Mouse (Mus musculus) spleen, postnatal 10 days (tissue): Measurements from ENCODE around the gene Fuca2.

Experiments used
- DNase-seq, 2 experiments: peaks; one replicate each; pipeline ENCODE4 v3.0.0; 2021 to 2022; ENCODE audit warnings: low spot score in 2 of 2

Fuca2 gene

DNA sequence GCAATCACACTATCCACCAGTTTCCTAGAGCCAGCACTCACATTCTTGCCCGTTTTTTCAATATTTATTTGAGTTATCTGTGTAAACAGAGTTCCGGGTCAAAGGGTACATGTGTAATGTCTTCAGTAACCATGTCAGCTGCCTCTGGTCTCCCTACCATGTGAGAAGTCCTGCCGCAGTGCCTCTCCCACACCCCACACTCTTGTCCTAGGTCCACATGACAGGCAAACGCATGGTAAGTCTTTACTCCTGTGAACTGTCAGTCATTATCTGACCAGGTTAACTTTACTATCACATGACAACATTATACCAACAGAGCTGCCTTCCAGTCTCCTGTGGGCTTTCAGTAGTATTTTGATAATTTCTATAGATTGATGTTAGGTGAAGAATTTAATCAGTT, 28.8 kb downstream of the Fuca2 start:
- DNase-seq = no peak

DNA sequence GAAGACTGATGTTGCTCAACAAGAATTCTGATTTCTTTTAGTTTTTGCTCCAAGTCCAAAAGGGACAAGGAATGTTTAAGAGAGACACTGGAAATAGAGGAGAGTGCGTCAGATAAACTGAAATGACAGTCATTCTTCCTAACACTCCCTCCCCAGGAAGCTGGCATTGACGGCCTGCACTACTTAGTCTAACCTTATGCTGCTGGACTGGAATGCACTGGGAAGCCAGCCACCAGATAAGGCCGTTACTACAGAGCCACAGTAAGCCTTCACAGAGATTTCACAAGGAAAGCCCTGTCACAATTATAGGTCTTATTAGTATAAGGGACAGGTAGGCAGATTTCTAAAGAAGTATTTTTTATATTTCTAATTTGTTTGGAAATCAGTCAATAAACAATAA, 35.4 kb downstream of the Fuca2 start:
- no peak for DNase-seq

DNA sequence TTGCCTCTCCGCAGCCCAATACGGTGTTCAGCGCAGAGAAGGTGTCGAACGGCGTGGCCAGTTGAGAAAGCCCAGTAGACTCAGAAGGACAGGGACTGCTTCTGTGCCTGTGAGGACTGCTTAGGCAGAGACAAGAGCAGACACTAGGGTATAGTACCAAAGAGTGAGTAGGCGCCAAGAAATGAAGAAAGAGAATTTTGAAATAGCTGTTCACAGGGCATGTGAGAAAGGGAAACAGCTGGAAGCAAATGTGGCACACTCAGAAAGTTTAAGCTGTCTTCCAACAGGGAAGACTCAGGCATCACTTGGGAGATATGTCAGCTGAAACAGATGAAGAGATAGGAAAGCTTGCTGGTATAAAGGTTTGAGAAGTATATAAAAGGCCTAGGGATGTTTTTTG, 37.4 kb downstream of the Fuca2 start:
- no peak for DNase-seq

DNA sequence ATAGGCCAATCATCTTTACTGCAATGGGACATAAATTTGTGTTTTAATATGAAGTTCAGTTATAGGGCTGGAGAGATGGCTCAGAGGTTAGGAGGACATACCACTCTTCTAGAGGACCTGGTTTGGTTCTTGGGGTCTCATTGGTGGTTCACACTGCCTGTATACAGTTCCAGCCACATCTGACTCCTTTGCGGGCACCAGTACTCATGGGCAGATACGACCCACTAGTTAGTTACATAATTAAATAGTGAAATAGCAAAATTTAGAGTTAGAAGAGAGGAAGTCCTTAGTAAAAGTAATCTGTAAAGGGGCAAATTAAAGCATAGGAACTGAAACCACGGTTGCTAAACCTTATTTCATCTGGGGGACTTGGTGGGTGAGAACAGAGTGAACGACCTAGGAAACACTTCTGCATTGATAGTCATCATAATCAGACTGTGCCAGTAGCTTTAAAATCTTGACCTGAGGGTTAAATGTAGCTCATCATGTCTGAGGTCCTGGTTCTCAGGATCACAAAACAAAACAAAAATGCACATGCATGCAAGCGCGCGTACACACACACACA, 40.5 kb downstream of the Fuca2 start:
- DNase-seq = no peak

DNA sequence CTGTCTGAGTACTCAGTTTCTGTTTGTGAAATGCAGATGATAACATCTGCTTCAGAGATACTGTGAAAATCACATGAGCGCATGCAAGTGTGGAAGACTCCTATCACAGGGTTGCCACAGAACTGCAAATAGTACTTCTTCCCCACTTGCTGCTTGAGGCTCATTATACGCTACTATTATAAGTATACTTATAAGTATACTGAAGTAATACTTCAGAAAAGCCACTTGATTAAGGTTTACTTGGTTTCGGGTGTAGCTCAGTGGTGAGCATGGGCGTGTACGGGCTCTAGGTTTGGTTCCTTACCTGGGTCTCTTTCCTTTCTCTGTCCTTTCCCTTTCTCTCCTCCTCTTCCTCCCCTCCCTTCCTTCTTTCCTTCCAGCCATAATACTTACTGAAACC, 42.4 kb downstream of the Fuca2 start:
- DNase-seq = no peak

DNA sequence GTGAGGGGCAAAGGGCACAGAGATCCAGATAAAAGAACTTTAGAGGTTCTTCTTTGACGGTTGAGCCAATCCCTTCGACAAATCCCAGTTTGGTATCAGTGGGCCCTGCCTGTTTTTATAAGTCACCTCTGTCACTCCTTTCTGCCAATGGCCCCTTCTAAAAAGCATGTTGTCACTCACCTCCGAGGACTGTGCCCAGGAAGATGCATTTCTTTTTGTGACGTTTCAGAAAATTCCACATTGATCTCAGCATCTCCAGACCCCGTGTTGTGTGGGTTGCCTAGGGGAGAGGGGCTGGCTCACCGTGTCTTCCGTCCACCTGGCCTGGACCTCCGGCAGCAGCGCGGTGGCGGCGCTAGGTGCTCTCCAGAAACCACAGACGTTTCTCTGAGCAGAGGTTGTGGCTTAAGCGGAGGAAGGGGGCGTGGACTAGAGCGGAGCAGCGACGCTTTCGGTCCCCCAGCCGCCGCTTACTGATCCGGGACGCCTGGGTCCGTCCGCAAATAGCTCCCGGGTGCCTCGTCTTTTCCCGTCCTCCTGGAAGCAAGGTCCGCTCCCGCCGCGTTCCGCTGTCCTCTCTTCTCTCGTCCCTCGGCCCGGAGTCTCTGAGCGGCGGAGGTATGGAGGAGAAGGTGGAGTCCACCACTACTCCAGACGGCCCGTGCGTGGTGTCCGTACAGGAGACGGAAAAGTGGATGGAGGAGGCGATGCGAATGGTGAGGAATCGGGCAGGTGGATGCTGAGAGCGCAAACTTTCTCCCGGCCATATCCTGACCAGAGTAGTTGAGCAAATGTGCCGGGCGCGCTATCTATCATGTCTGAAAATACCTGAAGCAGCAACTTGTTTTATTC, 53.5 kb downstream of the Fuca2 start, which contains the start of the genes Adat2 and Pex3:
TSS of gene Adat2 (plus strand) at position 249 of the 852 bp plus-strand sequence.
TSS of gene Pex3 (minus strand) at position 497 of the 852 bp plus-strand sequence.
- peak; percentile 91 to 92 for DNase-seq

DNA sequence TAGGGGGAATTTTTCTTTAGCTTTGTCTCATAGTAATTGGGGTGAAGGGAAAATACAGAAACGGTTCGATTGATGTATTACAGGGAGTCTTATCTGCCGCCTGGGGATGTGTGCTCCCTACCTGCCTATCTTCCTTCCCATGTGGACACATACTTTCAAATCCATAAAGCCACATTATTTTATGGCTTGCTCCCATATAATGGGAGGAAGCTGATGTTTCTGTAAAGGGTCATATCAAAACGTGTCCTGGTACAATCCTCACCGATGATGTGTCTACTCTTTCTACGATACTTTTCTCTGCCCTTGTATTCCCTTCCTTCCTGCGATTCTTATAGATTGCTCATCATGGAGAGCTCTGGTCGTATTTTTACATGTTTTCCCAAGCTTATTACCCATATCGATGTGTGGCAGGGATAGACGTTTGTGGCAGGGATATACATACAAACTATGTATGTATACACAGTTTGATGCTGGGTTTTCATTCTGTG, 54.2 kb downstream of the Fuca2 start:
- no peak for DNase-seq

DNA sequence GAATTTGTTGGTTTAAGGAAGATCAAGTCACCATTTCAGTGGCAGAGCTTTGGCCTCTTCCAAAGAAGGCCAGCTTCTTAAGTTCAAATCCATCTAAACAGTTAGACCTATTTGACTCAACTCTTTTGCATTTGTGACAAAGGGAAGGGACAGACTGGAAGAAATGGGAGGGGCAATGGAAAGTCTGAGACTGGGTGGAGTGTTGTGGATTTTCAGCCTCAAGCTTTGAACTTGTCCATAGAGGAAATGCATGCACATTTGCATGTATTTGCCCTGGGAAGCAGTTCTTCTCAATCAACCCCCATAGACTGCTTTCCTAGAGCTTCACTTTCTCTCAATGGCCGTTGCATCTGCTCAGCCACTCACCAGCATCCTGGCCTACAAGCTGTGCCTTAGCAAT, 55.0 kb downstream of the Fuca2 start:
- no peak for DNase-seq

DNA sequence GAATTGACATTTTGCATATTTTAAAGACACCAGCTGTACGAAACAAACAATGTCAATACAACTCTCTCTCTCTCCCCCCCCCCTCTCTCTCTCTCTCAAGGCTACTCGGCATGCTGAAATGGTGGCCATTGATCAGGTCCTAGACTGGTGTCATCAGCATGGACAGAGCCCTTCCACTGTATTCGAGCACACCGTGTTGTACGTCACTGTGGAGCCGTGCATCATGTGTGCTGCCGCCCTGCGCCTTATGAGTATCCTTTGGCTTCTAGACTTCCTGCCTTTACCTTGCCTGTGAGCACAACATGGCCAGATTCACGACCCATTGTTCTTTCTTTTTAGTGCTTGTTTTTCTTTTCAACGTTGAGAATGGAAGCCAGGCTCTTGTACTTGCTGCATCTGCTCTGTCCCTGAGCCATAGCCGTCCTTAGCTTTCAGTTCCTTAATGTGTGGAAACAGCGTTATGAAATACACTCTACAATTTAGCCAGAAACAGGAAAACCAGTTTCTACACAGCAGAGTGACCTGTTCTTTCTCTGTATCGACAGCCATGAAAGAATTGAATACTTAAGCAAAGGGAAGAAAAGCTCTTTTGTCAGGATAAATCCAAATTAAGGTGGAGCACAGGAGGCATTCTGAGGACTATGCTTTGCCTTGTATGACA, 60.8 kb downstream of the Fuca2 start:
- no peak for DNase-seq

DNA sequence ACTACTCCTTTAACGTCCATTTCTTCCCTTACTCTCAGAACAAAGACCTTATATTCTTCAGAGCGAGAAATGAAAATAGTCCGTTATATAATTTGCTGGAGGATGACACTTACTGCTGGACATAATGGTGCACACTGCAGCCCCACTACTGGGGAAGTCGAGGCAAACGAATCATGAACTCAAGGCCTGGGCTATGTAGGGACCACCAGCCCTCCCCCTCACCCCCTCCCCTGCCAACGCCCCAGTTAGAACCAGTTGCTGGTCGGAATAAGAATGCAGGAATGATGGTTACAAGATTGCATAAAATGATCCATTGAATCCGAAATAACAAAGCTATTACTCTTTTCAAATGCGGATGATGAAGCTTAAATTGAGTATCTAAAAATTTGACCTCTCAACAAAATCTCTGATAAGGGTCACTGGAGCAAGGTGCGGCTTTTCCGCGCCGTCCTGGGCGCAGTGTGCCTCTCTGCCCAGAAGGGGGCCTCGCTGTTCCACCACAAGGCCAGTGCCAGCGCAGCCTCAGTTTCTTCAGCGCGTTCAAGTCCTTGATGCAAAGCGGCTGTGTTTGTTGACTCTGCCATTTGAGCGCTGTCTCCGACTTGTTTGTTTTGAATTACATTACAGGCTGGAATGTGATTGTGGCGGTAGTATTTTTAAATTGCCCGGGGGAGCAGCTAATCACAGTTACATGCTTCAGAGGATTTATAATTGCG, 65.2 kb downstream of the Fuca2 start:
- peak; percentile 33 to 65 for DNase-seq

DNA sequence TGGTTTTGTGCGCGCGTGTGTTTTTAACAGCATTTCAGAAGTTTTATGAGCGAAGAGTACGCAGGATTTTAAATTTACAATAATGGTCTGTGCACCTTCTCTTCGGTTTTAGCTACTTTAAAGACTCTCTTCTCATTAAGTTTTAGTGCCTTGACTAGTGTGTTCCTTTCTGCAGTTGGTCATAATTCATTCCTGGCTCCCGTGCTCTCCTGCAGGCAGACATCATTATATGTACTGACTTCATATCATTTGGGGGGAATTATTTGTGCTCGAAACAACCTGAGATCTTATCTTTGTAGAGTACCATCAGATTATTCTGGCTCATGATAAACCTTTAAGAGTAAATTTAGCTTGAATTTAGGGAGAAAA, 65.7 kb downstream of the Fuca2 start:
- DNase-seq = no peak

DNA sequence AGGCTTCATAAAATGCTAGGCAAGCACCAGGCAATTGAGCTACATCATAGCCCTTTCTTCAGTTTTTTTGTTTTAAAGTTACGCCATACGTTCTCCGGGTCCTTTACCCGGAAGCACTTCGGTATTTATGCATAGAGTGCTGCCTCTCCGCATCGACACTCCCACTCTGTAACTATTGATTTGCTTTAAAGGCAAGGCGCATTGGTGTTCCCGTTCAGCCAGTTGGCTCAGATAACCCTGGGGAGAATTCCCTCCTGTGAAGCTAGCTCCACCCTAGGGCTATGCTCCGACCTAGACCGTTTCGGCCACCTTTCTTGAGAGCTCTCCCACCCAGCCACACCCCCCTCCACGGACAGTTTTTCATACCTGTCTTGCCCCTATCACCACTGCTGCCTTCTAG, 67.1 kb downstream of the Fuca2 start:
- no peak for DNase-seq
